Mouse (Mus musculus): ENCODE measurements around the gene Ppp1r37. TPM values are rescaled to one million over a fixed set of nuclear protein-coding genes. Genes with fewer than 3 reads are reported as not detected.
"Not testable (repeated sequence)": the region's sequence is repeated elsewhere in the genome, so short reads cannot be mapped to it uniquely, and the experiment has no call there.

Gene Ppp1r37
- polyA plus RNA-seq, 1 experiment from 2014 or later: 18.3 TPM

- Histone ChIP-seq H3K4me2 (ENCODE audit: low read depth, low read length) (no peak overlapping the region), H3K4me3 (ENCODE audit: low read length) (no peak overlapping the region), H3K9me3 (ENCODE audit: control insufficient read depth, low read length) (no peaks in the 10 kb centered on the region), H3K36me3 (ENCODE audit: control insufficient read depth, insufficient read depth, low read length) (peaks cover 4% of the 10 kb centered on the region; the same call in 1 of the 2 replicates), H3K4me1 (replicated peaks; ENCODE audit: control insufficient read depth, insufficient read depth, low read length) (peaks cover 18% of the 10 kb centered on the region), H3K27ac (ENCODE audit: low read length) (no peak overlapping the region), H3K27me3 (ENCODE audit: control insufficient read depth, insufficient read depth, low read depth, low read length) (peaks cover 52% of the 10 kb centered on the region), H3K9ac (ENCODE audit: low read length) (no peak overlapping the region)
- ATAC-seq (ENCODE audit: low read depth): no peak
- whole genome bisulfite sequencing: 76% methylated on average over 2 of the region's 2 CpGs
Measured at GRCm38 (mm10) chr7:19525105-19525481, 37.8 kb downstream of the Ppp1r37 start.

GRCm38 (mm10) chr7:19524420-19525104 lies 38.3 kb downstream of the Ppp1r37 start:
- H3K27me3 ChIP-seq (ENCODE audit: control insufficient read depth, insufficient read depth, low read depth, low read length): peaks cover 58% of the 10 kb centered on the region
- WGBS: 12% methylated on average over 24 of the region's 24 CpGs
- H3K4me2 ChIP-seq (ENCODE audit: low read depth, low read length): peak overlapping the region; percentile 68
- peaks cover 22% of the 10 kb centered on the region for H3K4me1 ChIP-seq (replicated peaks; ENCODE audit: control insufficient read depth, insufficient read depth, low read length)
- H3K9ac ChIP-seq (ENCODE audit: low read length): peak overlapping the region; percentile 51
- H3K36me3 ChIP-seq (ENCODE audit: control insufficient read depth, insufficient read depth, low read length): no peaks in the 10 kb centered on the region
- H3K27ac ChIP-seq (ENCODE audit: low read length): no peak overlapping the region
- H3K9me3 ChIP-seq (ENCODE audit: control insufficient read depth, low read length): no peaks in the 10 kb centered on the region
- peak overlapping the region; percentile 44 for H3K4me3 ChIP-seq (ENCODE audit: low read length)
- peak; percentile 16; the same call in 1 of the 2 replicates for ATAC-seq (ENCODE audit: low read depth)

GRCm38 (mm10) chr7:19523757-19524419 lies 39.0 kb downstream of the Ppp1r37 start:
- Histone ChIP-seq H3K4me2 (ENCODE audit: low read depth, low read length) (peak overlapping the region; percentile 68), H3K36me3 (ENCODE audit: control insufficient read depth, insufficient read depth, low read length) (no peaks in the 10 kb centered on the region), H3K4me3 (ENCODE audit: low read length) (peak overlapping the region; percentile 44), H3K27ac (ENCODE audit: low read length) (no peak overlapping the region), H3K9ac (ENCODE audit: low read length) (peak overlapping the region; percentile 51), H3K4me1 (replicated peaks; ENCODE audit: control insufficient read depth, insufficient read depth, low read length) (peaks cover 22% of the 10 kb centered on the region), H3K9me3 (ENCODE audit: control insufficient read depth, low read length) (no peaks in the 10 kb centered on the region), H3K27me3 (ENCODE audit: control insufficient read depth, insufficient read depth, low read depth, low read length) (peaks cover 65% of the 10 kb centered on the region)
- peak; percentile 57 for ATAC-seq (ENCODE audit: low read depth)
- under 1% methylated on average over 63 of the region's 64 CpGs for WGBS

GRCm38 (mm10) chr7:19523017-19523756 lies 39.7 kb downstream of the Ppp1r37 start:
- WGBS: 6% methylated on average over 71 of the region's 72 CpGs
- H3K9ac ChIP-seq (ENCODE audit: low read length): peak overlapping the region; percentile 8; the same call in 1 of the 2 replicates

GRCm38 (mm10) chr7:19520032-19520431 lies 42.8 kb downstream of the Ppp1r37 start:
- Histone ChIP-seq H3K36me3 (ENCODE audit: control insufficient read depth, insufficient read depth, low read length) (no peaks in the 10 kb centered on the region), H3K4me2 (ENCODE audit: low read depth, low read length) (peak overlapping the region; percentile 41), H3K27ac (ENCODE audit: low read length) (no peak overlapping the region), H3K4me3 (ENCODE audit: low read length) (peak overlapping the region; percentile 27), H3K4me1 (replicated peaks; ENCODE audit: control insufficient read depth, insufficient read depth, low read length) (peaks cover 26% of the 10 kb centered on the region), H3K9me3 (ENCODE audit: control insufficient read depth, low read length) (no peaks in the 10 kb centered on the region), H3K27me3 (ENCODE audit: control insufficient read depth, insufficient read depth, low read depth, low read length) (peaks cover 74% of the 10 kb centered on the region), H3K9ac (ENCODE audit: low read length) (peak overlapping the region; percentile 51; the same call in 1 of the 2 replicates)
- 8% methylated on average over 18 of the region's 23 CpGs for WGBS
- ATAC-seq (ENCODE audit: low read depth): no peak

More at GRCm38 (mm10) chr7:19523017-19523756, 39.7 kb downstream of the Ppp1r37 start:
- no peak overlapping the region for H3K27ac ChIP-seq (ENCODE audit: low read length)
- no peaks in the 10 kb centered on the region for H3K9me3 ChIP-seq (ENCODE audit: control insufficient read depth, low read length)
- peak; percentile 18; the same call in 1 of the 2 replicates for ATAC-seq (ENCODE audit: low read depth)
- peak overlapping the region; percentile 44 for H3K4me3 ChIP-seq (ENCODE audit: low read length)
- peak overlapping the region; percentile 68 for H3K4me2 ChIP-seq (ENCODE audit: low read depth, low read length)
- H3K27me3 ChIP-seq (ENCODE audit: control insufficient read depth, insufficient read depth, low read depth, low read length): peaks cover 72% of the 10 kb centered on the region
- peaks cover 22% of the 10 kb centered on the region for H3K4me1 ChIP-seq (replicated peaks; ENCODE audit: control insufficient read depth, insufficient read depth, low read length)
- no peaks in the 10 kb centered on the region for H3K36me3 ChIP-seq (ENCODE audit: control insufficient read depth, insufficient read depth, low read length)

- peaks cover 52% of the 10 kb centered on the region for H3K27me3 ChIP-seq (ENCODE audit: control insufficient read depth, insufficient read depth, low read depth, low read length)
- H3K4me2 ChIP-seq (ENCODE audit: low read depth, low read length): peak within 1 kb of the TSS; percentile 48
- no peaks in the 10 kb centered on the region for H3K9me3 ChIP-seq (ENCODE audit: control insufficient read depth, low read length)
- no peak within 1 kb of the TSS for H3K27ac ChIP-seq (ENCODE audit: low read length)
- peak; percentile 37; the same call in 1 of the 2 replicates for ATAC-seq (ENCODE audit: low read depth)
- H3K36me3 ChIP-seq (ENCODE audit: control insufficient read depth, insufficient read depth, low read length): no peaks in the 10 kb centered on the region
- H3K9ac ChIP-seq (ENCODE audit: low read length): peak within 1 kb of the TSS; percentile 51
- 3% methylated on average over 22 of the region's 29 CpGs for WGBS
- peaks cover 9% of the 10 kb centered on the region; the same call in 1 of the 2 replicates for H3K4me1 ChIP-seq (replicated peaks; ENCODE audit: control insufficient read depth, insufficient read depth, low read length)
- H3K4me3 ChIP-seq (ENCODE audit: low read length): 0 out of 2 replicates have a peak within 1 kb of the TSS, but pooled peaks have one; percentile 12
Measured at GRCm38 (mm10) chr7:19517652-19518365, 45.1 kb downstream of the Ppp1r37 start, which contains the start of gene Nkpd1. TSS of gene Nkpd1 (plus strand) at chr7:19517838.

GRCm38 (mm10) chr7:19512353-19512752 lies 50.5 kb downstream of the Ppp1r37 start:
- H3K4me3 ChIP-seq (ENCODE audit: low read length): no peak overlapping the region
- H3K36me3 ChIP-seq (ENCODE audit: control insufficient read depth, insufficient read depth, low read length): no peaks in the 10 kb centered on the region
- H3K4me1 ChIP-seq (replicated peaks; ENCODE audit: control insufficient read depth, insufficient read depth, low read length): peaks cover 4% of the 10 kb centered on the region; the same call in 1 of the 2 replicates
- H3K27me3 ChIP-seq (ENCODE audit: control insufficient read depth, insufficient read depth, low read depth, low read length): peaks cover 2% of the 10 kb centered on the region; the same call in 1 of the 2 replicates
- WGBS: 74% methylated on average over 6 of the region's 6 CpGs
- no peak overlapping the region for H3K27ac ChIP-seq (ENCODE audit: low read length)
- no peak for ATAC-seq (ENCODE audit: low read depth)
- no peak overlapping the region for H3K9ac ChIP-seq (ENCODE audit: low read length)
- no peaks in the 10 kb centered on the region for H3K9me3 ChIP-seq (ENCODE audit: control insufficient read depth, low read length)
- H3K4me2 ChIP-seq (ENCODE audit: low read depth, low read length): no peak overlapping the region

- WGBS: 86% methylated on average over 6 of the region's 7 CpGs
- H3K27me3 ChIP-seq (ENCODE audit: control insufficient read depth, insufficient read depth, low read depth, low read length); H3K4me1 ChIP-seq (replicated peaks; ENCODE audit: control insufficient read depth, insufficient read depth, low read length): not testable (repeated sequence)
Measured at GRCm38 (mm10) chr7:19511934-19512333, 50.9 kb downstream of the Ppp1r37 start.

More at GRCm38 (mm10) chr7:19511934-19512333, 50.9 kb downstream of the Ppp1r37 start:
- H3K27ac ChIP-seq (ENCODE audit: low read length); H3K9me3 ChIP-seq (ENCODE audit: control insufficient read depth, low read length); H3K4me2 ChIP-seq (ENCODE audit: low read depth, low read length); H3K36me3 ChIP-seq (ENCODE audit: control insufficient read depth, insufficient read depth, low read length); H3K9ac ChIP-seq (ENCODE audit: low read length); H3K4me3 ChIP-seq (ENCODE audit: low read length); ATAC-seq (ENCODE audit: low read depth): not testable (repeated sequence)

All from lung, embryonic 16.5 days (tissue).